Mouse (Mus musculus) lung, adult 2 months (tissue): ENCODE results near the gene Btbd16. TPM values are rescaled to one million over a fixed set of nuclear protein-coding genes. Genes with fewer than 3 reads are reported as not detected.
A peak's percentile ranks its signal among the peaks of the same experiment; 100 is the strongest.

Experiments used
- DNase-seq: peaks from one replicate; pipeline ENCODE4 v3.0.0; 2022
- H3K4me1 ChIP-seq: fragments of 200-500 bp; 2 replicates; pipeline ENCODE4 v1.6.1; 2011; ENCODE audit warnings: low read length; ENCODE audit not compliant: control insufficient read depth, insufficient read depth
- H3K4me3 ChIP-seq: fragments of 200-500 bp; replicated peaks from 2 replicates; pipeline ENCODE3; 2011; ENCODE audit warnings: low read depth, mild to moderate bottlenecking, control low read depth, low read length; ENCODE audit errors: extremely low read depth
- CTCF ChIP-seq: fragments of 200-500 bp; IDR thresholded peaks from 2 replicates; pipeline ENCODE4 v1.5.1; 2011; ENCODE audit warnings: mild to moderate bottlenecking, low read length, control low read depth; ENCODE audit not compliant: insufficient read depth
- POLR2A ChIP-seq: fragments of 200-500 bp; IDR thresholded peaks from 2 replicates; pipeline ENCODE4 v1.6.1; 2011; ENCODE audit warnings: low read depth, mild to moderate bottlenecking, control low read depth, low read length, borderline replicate concordance; ENCODE audit errors: extremely low read depth
- WGBS: fragments of 180-500 bp; shearing (Covaris S2); methylation state at CpG from one replicate; pipeline ENCODE4 v1.1.7; 2018; 5-methylcytosine and 5-hydroxymethylcytosine counted together
- polyA plus RNA-seq: library from polyadenylated mRNA; depleted of rRNA; stranded (reverse); fragments of >200 nt; gene quantifications from 2 replicates; pipeline ENCODE4 v1.2.3, GENCODE M21; 2012

The Btbd16 gene
- polyA plus RNA-seq, 1 experiment = not detected

- TF ChIP-seq CTCF = no peak
- TF ChIP-seq POLR2A = no peak
- H3K4me1 ChIP-seq = no peaks in the 10 kb centered on the region
- DNase-seq = peak; percentile 25
- 59% methylated on average over 17 of the region's 17 CpGs for WGBS
- H3K4me3 ChIP-seq = no peak overlapping the region
Measured at GRCm38 (mm10) chr7:130847164-130847718, 73.4 kb downstream of the Btbd16 start.

DNA sequence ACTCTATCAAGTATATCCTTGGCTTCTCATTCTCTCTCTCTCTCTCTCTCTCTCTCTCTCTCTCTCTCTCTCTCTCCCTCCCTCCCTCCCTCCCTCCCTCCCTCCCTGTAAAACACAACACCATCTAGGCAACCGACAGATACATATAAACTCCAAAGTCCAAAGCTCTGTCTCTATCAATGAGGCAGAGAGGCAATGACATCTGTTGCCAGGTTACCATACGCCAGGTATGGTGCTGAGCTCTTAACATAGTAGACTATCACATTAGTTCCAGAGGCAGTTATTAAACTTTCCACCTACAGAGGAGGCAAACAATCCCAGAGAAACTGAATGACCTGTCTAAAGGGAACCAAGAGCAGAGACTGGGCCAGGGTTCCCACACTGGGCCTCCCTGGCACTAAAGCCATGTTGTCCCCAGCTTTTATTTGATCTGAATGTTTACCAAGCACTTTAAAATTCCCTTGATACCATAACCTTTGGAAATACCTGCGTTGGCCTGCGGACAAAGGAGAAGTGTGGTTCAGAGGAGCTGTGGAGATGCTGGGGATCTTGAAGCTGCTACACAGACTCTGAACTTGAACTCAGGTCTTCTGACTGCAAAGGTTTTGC is 80.9 kb downstream of the Btbd16 start:
- no peak overlapping the region for H3K4me3 ChIP-seq
- TF ChIP-seq POLR2A (no peak), CTCF (no peak)
- no peaks in the 10 kb centered on the region for H3K4me1 ChIP-seq
- peak; percentile 52 for DNase-seq
- 72% methylated on average over 4 of the region's 4 CpGs for WGBS

DNA sequence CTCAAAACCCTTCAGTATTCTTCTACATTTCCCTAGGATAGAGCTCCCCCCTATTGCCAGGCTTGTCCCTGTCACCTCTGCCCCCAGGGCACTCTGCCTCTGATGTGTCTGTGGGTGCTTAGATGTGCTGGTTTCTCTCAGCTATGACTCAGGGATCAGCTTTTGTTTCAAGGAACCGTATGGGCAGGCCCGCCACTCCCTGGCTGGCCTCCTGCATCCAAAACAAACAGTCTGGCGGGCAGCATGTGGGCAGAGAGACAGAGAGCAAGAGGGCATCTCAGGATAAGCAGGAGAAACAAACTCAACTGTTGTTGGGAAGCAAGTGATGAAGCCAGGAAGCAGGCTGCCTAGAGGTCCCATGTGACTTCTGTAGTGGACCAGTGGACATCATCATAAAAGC is 81.8 kb downstream of the Btbd16 start:
- Histone ChIP-seq H3K4me1 (no peaks in the 10 kb centered on the region), H3K4me3 (no peak overlapping the region)
- DNase-seq = peak; percentile 45
- 8% methylated on average over 3 of the region's 3 CpGs for WGBS
- TF ChIP-seq POLR2A (no peak), CTCF (no peak)

DNA sequence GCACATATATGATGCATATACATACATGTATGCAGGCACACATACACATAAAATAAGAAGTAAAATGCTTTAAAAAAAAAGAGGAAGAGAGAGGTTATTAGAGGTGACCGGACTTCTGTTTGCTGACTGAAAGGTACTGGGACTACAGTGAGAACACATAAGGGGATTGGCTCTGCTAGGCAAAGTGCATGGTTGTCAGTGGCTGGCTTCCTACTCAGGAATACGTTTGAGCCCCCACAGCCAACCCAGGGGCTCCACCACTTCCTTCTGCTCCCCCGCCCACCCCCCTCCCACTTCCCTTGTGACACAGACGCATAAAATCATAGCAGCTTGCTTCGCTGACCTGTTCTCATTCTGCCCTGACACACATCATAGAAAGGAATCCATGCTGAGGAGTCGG is 84.1 kb downstream of the Btbd16 start:
- no peak for DNase-seq
- WGBS = 68% methylated on average over 6 of the region's 6 CpGs
- H3K4me3 ChIP-seq = no peak overlapping the region
- H3K4me1 ChIP-seq = no peaks in the 10 kb centered on the region
- no peak for TF ChIP-seq POLR2A
- no peak for TF ChIP-seq CTCF

DNA sequence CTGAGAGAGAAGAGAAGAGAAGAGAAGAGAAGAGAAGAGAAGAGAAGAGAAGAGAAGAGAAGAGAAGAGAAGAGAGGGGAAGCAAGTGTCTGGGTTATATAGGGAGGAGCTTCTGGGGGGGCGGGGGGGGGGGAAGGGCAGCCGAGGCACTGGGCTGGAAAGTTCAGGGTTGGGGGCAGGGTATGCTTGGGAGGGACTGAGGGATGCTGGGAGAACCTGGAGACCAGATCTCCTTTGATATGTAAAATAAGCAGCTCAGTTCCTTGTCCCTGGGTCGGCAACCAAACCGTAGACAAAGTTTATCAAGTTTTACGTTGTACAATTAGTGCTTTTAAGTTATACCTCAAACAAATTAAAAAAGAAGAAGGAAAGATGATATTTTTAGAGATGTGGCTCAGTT is 86.1 kb downstream of the Btbd16 start:
- no peak overlapping the region for H3K4me3 ChIP-seq
- DNase-seq = no peak
- WGBS = 79% methylated on average over 5 of the region's 5 CpGs
- TF ChIP-seq CTCF = no peak
- no peak for TF ChIP-seq POLR2A
- no peaks in the 10 kb centered on the region for H3K4me1 ChIP-seq

DNA sequence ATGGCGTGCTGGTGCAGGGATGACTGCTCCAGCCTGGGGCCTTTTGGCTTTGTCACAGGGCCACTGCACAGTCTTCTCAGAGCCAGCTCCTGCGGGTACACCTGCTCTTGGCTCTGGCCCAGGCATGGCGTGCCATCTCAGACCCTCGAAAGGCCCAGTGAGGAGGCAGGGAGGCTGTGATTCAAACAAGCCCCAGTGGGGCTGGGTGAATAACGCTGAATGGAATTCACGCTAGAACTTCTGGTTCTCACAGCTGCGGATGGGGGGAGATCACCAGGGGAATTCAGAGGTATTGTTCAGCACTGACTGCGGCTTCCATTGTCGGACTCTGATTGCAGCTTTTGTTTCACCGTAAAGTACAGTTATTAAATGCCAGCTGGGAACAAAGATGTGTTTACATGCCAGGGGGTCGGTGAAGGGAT is 86.9 kb downstream of the Btbd16 start:
- H3K4me1 ChIP-seq = no peaks in the 10 kb centered on the region
- TF ChIP-seq CTCF = no peak
- no peak for TF ChIP-seq POLR2A
- DNase-seq = no peak
- H3K4me3 ChIP-seq = no peak overlapping the region
- 35% methylated on average over 11 of the region's 11 CpGs for WGBS

DNA sequence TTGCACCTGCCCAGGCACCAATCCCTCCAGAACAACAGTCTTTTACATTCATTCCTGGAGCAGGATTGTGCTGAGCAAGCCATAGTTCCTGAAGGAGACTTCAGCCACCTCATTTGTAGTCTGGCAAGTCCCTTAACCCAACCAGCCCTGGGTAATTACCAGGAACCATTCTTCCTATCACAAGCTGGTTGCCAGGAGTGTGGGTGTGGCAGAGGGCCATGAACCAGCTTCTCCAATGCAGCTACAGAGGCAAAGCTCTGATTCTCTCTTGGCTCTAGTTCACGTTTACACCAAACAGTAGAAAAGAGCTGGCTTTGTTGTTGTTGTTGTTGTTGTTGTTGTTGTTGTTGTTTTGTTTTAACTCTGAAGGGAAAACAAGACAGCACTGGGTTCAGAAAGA is 88.6 kb downstream of the Btbd16 start:
- no peak overlapping the region for H3K4me3 ChIP-seq
- DNase-seq = no peak
- peaks cover 3% of the 10 kb centered on the region; the same call in 1 of the 2 replicates for H3K4me1 ChIP-seq
- 41% methylated on average over 1 of the region's 1 CpGs for WGBS
- TF ChIP-seq POLR2A = no peak
- no peak for TF ChIP-seq CTCF

DNA sequence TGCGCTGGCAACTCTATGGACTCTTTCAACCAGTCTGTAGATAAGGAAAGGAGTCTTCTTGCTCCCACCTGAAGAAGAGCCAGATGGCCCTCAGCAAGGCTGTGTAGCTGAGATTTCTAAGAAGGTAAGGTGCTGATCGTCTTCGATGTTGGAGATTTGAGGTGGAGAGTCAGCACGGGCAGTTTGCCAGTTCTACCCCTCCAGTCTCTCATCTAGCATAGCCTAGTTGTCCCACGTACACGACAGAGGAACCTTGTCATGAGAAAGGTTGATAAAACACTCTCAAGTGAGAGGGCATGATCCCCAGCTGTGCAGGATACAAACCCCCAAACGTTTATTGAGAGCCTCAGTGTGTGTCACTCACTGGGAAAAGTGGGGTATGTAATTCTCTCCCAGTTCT is 90.8 kb downstream of the Btbd16 start:
- DNase-seq = no peak

GRCm38 (mm10) chr7:130865613-130866591 is 92.0 kb downstream of the Btbd16 start, which contains the start of gene Plekha1:
Gene Plekha1 (plus strand): TSS chr7:130865756.
- under 1% methylated on average over 109 of the region's 114 CpGs for WGBS
- H3K4me3 ChIP-seq = peak within 1 kb of the TSS; percentile 98
- peaks cover 8% of the 10 kb centered on the region for H3K4me1 ChIP-seq
- DNase-seq = peak; percentile 93
- TF ChIP-seq CTCF = no peak
- TF ChIP-seq POLR2A = peak; percentile 58; the same call in 1 of the 2 replicates

More for the DNA sequence above, 90.8 kb downstream of the Btbd16 start:
- H3K4me1 ChIP-seq = peaks cover 4% of the 10 kb centered on the region
- no peak for TF ChIP-seq POLR2A
- no peak for TF ChIP-seq CTCF
- no peak overlapping the region for H3K4me3 ChIP-seq
- WGBS = 72% methylated on average over 7 of the region's 7 CpGs

DNA sequence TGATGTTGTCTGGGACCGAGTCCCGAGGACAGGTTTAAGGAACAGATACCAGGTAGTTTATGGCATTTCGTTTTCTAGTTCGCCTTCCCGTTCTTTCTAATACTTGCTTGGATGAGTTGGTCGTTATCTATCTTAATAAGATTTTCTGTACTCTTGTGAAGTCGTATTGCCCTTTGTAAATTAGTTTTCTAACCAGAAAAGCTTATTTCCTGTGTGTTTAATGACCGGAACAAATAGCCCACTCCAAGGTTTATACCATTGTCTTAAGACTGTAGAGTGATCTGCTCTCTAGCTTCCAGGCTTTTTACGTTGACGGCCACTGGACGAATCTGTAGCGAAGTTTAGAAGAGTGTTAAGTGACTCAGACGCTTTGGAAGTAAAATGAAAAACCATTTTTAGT is 92.8 kb downstream of the Btbd16 start:
- 2% methylated on average over 13 of the region's 13 CpGs for WGBS
- H3K4me1 ChIP-seq = peaks cover 10% of the 10 kb centered on the region

More for the DNA sequence above, 92.8 kb downstream of the Btbd16 start:
- DNase-seq = no peak
- no peak for TF ChIP-seq POLR2A
- TF ChIP-seq CTCF = no peak
- peak overlapping the region; percentile 98 for H3K4me3 ChIP-seq
